Mouse (Mus musculus): ENCODE data around the gene Dnah8. TPM values are rescaled to one million over a fixed set of nuclear protein-coding genes. Genes with fewer than 3 reads are reported as not detected.

Dnah8 gene
- polyA plus RNA-seq, 1 experiment from 2014 or later: 2.0 TPM

DNA sequence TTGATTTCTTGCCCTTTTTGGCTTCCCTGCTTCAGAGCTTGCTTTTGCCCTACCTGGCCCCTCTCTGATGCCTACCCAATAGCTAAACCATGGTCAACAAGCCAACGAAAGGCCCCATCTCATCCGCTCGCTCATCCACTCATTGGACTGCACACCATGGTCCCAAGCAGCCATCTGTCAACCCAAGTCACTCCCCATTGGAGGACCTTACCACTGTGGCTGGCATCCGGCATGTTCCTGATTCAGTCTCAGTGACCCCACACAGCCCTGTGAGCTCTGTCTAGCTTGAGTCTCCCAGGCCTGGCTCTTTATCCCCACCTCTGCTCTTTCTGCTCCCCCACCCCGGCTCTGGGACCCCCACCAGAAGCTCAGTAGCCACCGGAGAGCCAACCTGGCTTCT is 129.0 kb downstream of the Dnah8 start:
- Histone ChIP-seq H3K36me3 (ENCODE audit: control insufficient read depth, insufficient read depth, low read length) (no peaks in the 10 kb centered on the region), H3K9ac (replicated peaks; ENCODE audit: low read depth, low read length) (no peak overlapping the region), H3K27me3 (ENCODE audit: control insufficient read depth, insufficient read depth, low read length) (no peaks in the 10 kb centered on the region), H3K4me3 (ENCODE audit: low read depth, low read length) (no peak overlapping the region), H3K4me1 (ENCODE audit: control insufficient read depth, insufficient read depth, low read length) (no peaks in the 10 kb centered on the region), H3K9me3 (ENCODE audit: control insufficient read depth, low read depth, low read length) (no peaks in the 10 kb centered on the region), H3K27ac (ENCODE audit: low read length) (no peak overlapping the region), H3K4me2 (replicated peaks; ENCODE audit: low read depth, low read length) (no peak overlapping the region)
- no peak for ATAC-seq (ENCODE audit: insufficient number of reproducible peaks, insufficient read depth, low FRiP score, low read depth)
- 89% methylated on average over 6 of the region's 6 CpGs for WGBS

GRCm38 (mm10) chr17:30756771-30757170 is 132.6 kb downstream of the Dnah8 start:
- Histone ChIP-seq H3K4me3 (ENCODE audit: low read depth, low read length) (no peak overlapping the region), H3K4me1 (ENCODE audit: control insufficient read depth, insufficient read depth, low read length) (no peaks in the 10 kb centered on the region), H3K27me3 (ENCODE audit: control insufficient read depth, insufficient read depth, low read length) (no peaks in the 10 kb centered on the region), H3K9ac (replicated peaks; ENCODE audit: low read depth, low read length) (no peak overlapping the region), H3K27ac (ENCODE audit: low read length) (no peak overlapping the region), H3K4me2 (replicated peaks; ENCODE audit: low read depth, low read length) (no peak overlapping the region), H3K36me3 (ENCODE audit: control insufficient read depth, insufficient read depth, low read length) (no peaks in the 10 kb centered on the region), H3K9me3 (ENCODE audit: control insufficient read depth, low read depth, low read length) (no peaks in the 10 kb centered on the region)
- 98% methylated on average over 5 of the region's 5 CpGs for WGBS
- ATAC-seq (ENCODE audit: insufficient number of reproducible peaks, insufficient read depth, low FRiP score, low read depth): no peak

DNA sequence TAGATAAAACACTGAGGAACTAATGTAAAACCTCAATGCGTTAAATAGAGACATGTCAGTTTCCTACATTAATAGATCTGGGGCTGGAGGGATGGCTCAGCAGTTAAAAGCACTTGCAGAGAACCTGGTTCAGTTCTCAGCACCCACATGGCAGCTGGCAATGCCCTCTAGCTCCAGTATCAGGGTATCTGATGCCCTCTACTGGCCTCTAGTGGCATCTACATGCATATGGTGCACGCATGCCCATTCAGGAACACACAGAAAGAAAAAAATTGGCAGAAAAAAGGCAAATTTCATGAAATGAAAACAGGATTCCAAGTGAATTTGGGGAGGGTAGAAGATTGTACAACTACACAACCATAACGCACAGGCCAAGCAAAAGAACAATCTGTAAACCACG is 136.2 kb downstream of the Dnah8 start:
- no peaks in the 10 kb centered on the region for H3K4me1 ChIP-seq (ENCODE audit: control insufficient read depth, insufficient read depth, low read length)
- no peak overlapping the region for H3K4me2 ChIP-seq (replicated peaks; ENCODE audit: low read depth, low read length)
- H3K4me3 ChIP-seq (ENCODE audit: low read depth, low read length): no peak overlapping the region
- no peak for ATAC-seq (ENCODE audit: insufficient number of reproducible peaks, insufficient read depth, low FRiP score, low read depth)
- H3K9me3 ChIP-seq (ENCODE audit: control insufficient read depth, low read depth, low read length): no peaks in the 10 kb centered on the region
- no peak overlapping the region for H3K27ac ChIP-seq (ENCODE audit: low read length)
- no peaks in the 10 kb centered on the region for H3K27me3 ChIP-seq (ENCODE audit: control insufficient read depth, insufficient read depth, low read length)
- WGBS: 93% methylated on average over 4 of the region's 4 CpGs
- no peaks in the 10 kb centered on the region for H3K36me3 ChIP-seq (ENCODE audit: control insufficient read depth, insufficient read depth, low read length)
- H3K9ac ChIP-seq (replicated peaks; ENCODE audit: low read depth, low read length): no peak overlapping the region

DNA sequence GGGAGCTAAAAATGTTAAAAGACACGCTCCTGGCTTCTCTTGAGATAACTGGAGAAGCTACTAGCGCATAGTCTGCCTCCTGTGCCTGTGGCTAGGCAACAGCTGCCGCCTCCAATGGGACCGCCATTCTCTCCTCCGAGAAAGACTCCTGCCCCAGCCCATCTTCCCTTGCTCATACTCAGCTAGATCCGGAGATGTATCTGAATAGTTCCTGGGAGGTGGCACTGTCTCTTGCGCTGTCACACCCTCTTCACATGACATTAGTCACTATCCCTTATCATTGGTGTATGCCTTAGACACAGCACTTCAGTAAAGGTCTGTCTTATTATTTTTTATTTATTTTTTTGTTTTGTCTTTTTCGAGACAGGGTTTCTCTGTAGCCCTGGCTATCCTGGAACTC is 140.1 kb downstream of the Dnah8 start:
- no peaks in the 10 kb centered on the region for H3K4me1 ChIP-seq (ENCODE audit: control insufficient read depth, insufficient read depth, low read length)
- 95% methylated on average over 8 of the region's 8 CpGs for WGBS
- H3K9me3 ChIP-seq (ENCODE audit: control insufficient read depth, low read depth, low read length): no peaks in the 10 kb centered on the region
- no peak overlapping the region for H3K9ac ChIP-seq (replicated peaks; ENCODE audit: low read depth, low read length)
- H3K27me3 ChIP-seq (ENCODE audit: control insufficient read depth, insufficient read depth, low read length): no peaks in the 10 kb centered on the region
- H3K4me2 ChIP-seq (replicated peaks; ENCODE audit: low read depth, low read length): no peak overlapping the region
- no peak for ATAC-seq (ENCODE audit: insufficient number of reproducible peaks, insufficient read depth, low FRiP score, low read depth)
- H3K36me3 ChIP-seq (ENCODE audit: control insufficient read depth, insufficient read depth, low read length): no peaks in the 10 kb centered on the region
- H3K27ac ChIP-seq (ENCODE audit: low read length): no peak overlapping the region
- no peak overlapping the region for H3K4me3 ChIP-seq (ENCODE audit: low read depth, low read length)

DNA sequence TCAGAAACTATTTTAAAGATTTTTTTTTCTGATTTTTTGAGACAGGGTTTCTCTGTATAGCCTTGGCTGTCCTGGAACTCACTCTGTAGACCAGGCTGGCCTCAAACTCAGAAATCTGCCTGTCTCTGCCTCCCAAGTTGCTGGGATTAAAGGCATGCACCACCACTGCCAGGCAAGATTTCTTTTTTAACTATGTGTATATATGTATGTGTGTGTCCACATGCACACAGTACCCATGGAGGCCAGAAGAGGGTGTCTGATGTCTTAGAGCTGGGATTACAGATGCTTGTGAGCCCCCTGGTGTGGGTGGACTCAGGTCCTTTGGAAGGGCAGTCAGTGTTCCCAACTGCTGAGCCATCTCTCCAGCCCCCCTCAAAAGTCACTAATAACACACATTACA is 150.3 kb downstream of the Dnah8 start:
- Histone ChIP-seq H3K36me3 (ENCODE audit: control insufficient read depth, insufficient read depth, low read length) (no peaks in the 10 kb centered on the region), H3K4me2 (replicated peaks; ENCODE audit: low read depth, low read length) (no peak overlapping the region), H3K4me3 (ENCODE audit: low read depth, low read length) (no peak overlapping the region), H3K4me1 (ENCODE audit: control insufficient read depth, insufficient read depth, low read length) (no peaks in the 10 kb centered on the region), H3K27me3 (ENCODE audit: control insufficient read depth, insufficient read depth, low read length) (no peaks in the 10 kb centered on the region), H3K9me3 (ENCODE audit: control insufficient read depth, low read depth, low read length) (no peaks in the 10 kb centered on the region), H3K9ac (replicated peaks; ENCODE audit: low read depth, low read length) (no peak overlapping the region), H3K27ac (ENCODE audit: low read length) (no peak overlapping the region)
- ATAC-seq (ENCODE audit: insufficient number of reproducible peaks, insufficient read depth, low FRiP score, low read depth): no peak

- H3K36me3 ChIP-seq (ENCODE audit: control insufficient read depth, insufficient read depth, low read length): no peaks in the 10 kb centered on the region
- no peaks in the 10 kb centered on the region for H3K9me3 ChIP-seq (ENCODE audit: control insufficient read depth, low read depth, low read length)
- no peak overlapping the region for H3K4me2 ChIP-seq (replicated peaks; ENCODE audit: low read depth, low read length)
- H3K27ac ChIP-seq (ENCODE audit: low read length): no peak overlapping the region
- H3K9ac ChIP-seq (replicated peaks; ENCODE audit: low read depth, low read length): no peak overlapping the region
- no peaks in the 10 kb centered on the region for H3K27me3 ChIP-seq (ENCODE audit: control insufficient read depth, insufficient read depth, low read length)
- no peak for ATAC-seq (ENCODE audit: insufficient number of reproducible peaks, insufficient read depth, low FRiP score, low read depth)
- WGBS: 26% methylated on average over 5 of the region's 5 CpGs
- no peak overlapping the region for H3K4me3 ChIP-seq (ENCODE audit: low read depth, low read length)
- no peaks in the 10 kb centered on the region for H3K4me1 ChIP-seq (ENCODE audit: control insufficient read depth, insufficient read depth, low read length)
Observed at GRCm38 (mm10) chr17:30775096-30775495, 150.9 kb downstream of the Dnah8 start.

DNA sequence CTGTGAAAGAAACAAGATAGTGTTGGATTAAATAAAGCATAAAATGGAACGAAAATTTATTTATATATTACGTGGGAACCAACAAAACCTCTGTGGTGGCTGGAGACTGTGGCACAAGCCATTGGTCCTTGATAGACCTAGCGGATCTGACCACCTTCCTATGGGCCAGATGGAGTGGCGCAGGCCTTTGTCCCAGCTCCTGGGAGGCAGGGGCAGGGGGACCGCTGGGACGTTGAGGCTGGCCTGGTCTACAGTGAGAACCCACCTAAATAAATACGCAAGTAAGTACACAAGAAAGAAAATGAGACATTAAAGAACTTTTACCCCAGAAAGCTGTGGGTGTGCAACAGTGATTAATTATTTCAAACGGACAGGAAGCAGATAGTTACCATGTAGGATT is 156.9 kb downstream of the Dnah8 start:
- Histone ChIP-seq H3K9ac (replicated peaks; ENCODE audit: low read depth, low read length) (no peak overlapping the region), H3K4me2 (replicated peaks; ENCODE audit: low read depth, low read length) (no peak overlapping the region), H3K27ac (ENCODE audit: low read length) (no peak overlapping the region), H3K4me3 (ENCODE audit: low read depth, low read length) (no peak overlapping the region), H3K36me3 (ENCODE audit: control insufficient read depth, insufficient read depth, low read length) (no peaks in the 10 kb centered on the region), H3K27me3 (ENCODE audit: control insufficient read depth, insufficient read depth, low read length) (no peaks in the 10 kb centered on the region), H3K9me3 (ENCODE audit: control insufficient read depth, low read depth, low read length) (no peaks in the 10 kb centered on the region), H3K4me1 (ENCODE audit: control insufficient read depth, insufficient read depth, low read length) (no peaks in the 10 kb centered on the region)
- ATAC-seq (ENCODE audit: insufficient number of reproducible peaks, insufficient read depth, low FRiP score, low read depth): no peak
- WGBS: 71% methylated on average over 8 of the region's 8 CpGs

DNA sequence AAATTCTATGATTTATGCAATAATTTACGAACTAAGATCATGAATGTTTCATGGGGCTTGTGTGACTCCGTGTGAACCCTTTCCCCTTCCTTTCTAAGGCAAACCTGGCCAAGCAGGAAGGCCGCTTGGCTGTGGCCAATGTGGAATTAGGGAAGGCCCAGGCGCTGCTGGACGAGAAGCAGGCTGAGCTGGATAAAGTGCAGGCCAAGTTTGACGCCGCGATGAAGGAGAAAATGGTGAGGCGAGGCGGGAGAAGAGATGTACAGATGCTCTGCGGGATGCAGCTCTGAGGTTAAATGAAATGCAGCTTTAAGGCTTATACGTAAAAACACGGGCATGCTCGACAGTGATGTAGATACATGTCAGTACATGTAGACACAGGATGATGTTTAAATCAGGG is 158.1 kb downstream of the Dnah8 start:
- no peaks in the 10 kb centered on the region for H3K4me1 ChIP-seq (ENCODE audit: control insufficient read depth, insufficient read depth, low read length)
- no peak overlapping the region for H3K27ac ChIP-seq (ENCODE audit: low read length)
- WGBS: 72% methylated on average over 14 of the region's 14 CpGs
- ATAC-seq (ENCODE audit: insufficient number of reproducible peaks, insufficient read depth, low FRiP score, low read depth): no peak
- no peaks in the 10 kb centered on the region for H3K27me3 ChIP-seq (ENCODE audit: control insufficient read depth, insufficient read depth, low read length)
- no peak overlapping the region for H3K4me2 ChIP-seq (replicated peaks; ENCODE audit: low read depth, low read length)
- no peak overlapping the region for H3K9ac ChIP-seq (replicated peaks; ENCODE audit: low read depth, low read length)
- H3K4me3 ChIP-seq (ENCODE audit: low read depth, low read length): no peak overlapping the region
- H3K9me3 ChIP-seq (ENCODE audit: control insufficient read depth, low read depth, low read length): no peaks in the 10 kb centered on the region
- H3K36me3 ChIP-seq (ENCODE audit: control insufficient read depth, insufficient read depth, low read length): no peaks in the 10 kb centered on the region

- Histone ChIP-seq H3K9ac (replicated peaks; ENCODE audit: low read depth, low read length) (no peak overlapping the region), H3K27me3 (ENCODE audit: control insufficient read depth, insufficient read depth, low read length) (no peaks in the 10 kb centered on the region), H3K27ac (ENCODE audit: low read length) (no peak overlapping the region), H3K4me2 (replicated peaks; ENCODE audit: low read depth, low read length) (no peak overlapping the region), H3K9me3 (ENCODE audit: control insufficient read depth, low read depth, low read length) (no peaks in the 10 kb centered on the region), H3K36me3 (ENCODE audit: control insufficient read depth, insufficient read depth, low read length) (no peaks in the 10 kb centered on the region), H3K4me3 (ENCODE audit: low read depth, low read length) (no peak overlapping the region), H3K4me1 (ENCODE audit: control insufficient read depth, insufficient read depth, low read length) (no peaks in the 10 kb centered on the region)
- WGBS: 81% methylated on average over 8 of the region's 8 CpGs
- ATAC-seq (ENCODE audit: insufficient number of reproducible peaks, insufficient read depth, low FRiP score, low read depth): no peak
Observed at GRCm38 (mm10) chr17:30788361-30788760, 164.2 kb downstream of the Dnah8 start.
